Mouse (Mus musculus) left cerebral cortex, adult 2 months (tissue): ENCODE measurements at regions not wholly inside any gene's neighbourhood (a gene's known extent, or its start where the extent isn't known, plus 50 kb on each side); places are given as distances from the start of the nearest gene placed in this dataset.
A peak's percentile ranks its signal among the peaks of the same experiment; 100 is the strongest.

Source experiments
- DNase-seq, 2 experiments: peaks; one replicate each; pipeline ENCODE4 v3.0.0; 2021 to 2022; ENCODE audit warnings: low spot score in 2 of 2, mixed read lengths in 1 of 2; ENCODE audit errors: extremely low spot score in 1 of 2
- H3K27ac ChIP-seq: fragments of 200-600 bp; 2 replicates; pipeline ENCODE4 v1.8.1; 2022
- H3K4me3 ChIP-seq: fragments of 200-600 bp; 2 replicates; pipeline ENCODE4 v1.8.1; 2022
- CTCF ChIP-seq: fragments of 200-600 bp; IDR thresholded peaks from 2 replicates; pipeline ENCODE4 v1.8.1; 2022; ENCODE audit warnings: antibody characterized with exemption, mild to moderate bottlenecking, moderate library complexity
- intact Hi-C: fragments of 180-260 bp; cut with DNase I; formaldehyde crosslinking; loops from one replicate; pipeline ENCODE4 v1.15.1; 2025

DNA sequence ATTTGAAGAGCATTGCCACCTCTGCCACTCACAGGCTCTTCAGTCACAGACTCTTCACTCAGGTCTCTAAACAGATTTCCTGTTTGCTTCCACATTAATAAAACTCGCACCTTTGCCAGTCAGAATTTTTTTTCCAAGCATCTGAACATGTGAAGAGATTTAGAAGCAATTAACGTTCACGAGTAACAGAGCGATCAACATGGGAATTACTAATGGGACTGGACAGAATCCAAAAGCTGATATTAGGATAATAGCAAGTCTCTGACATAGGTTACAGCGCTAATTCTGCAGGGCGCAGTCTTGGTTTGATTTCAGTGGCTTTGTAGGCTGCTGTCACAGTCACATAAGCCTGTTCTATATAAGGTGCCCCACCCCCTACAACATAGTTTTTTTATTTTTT is 275.6 kb downstream of the Dhx15 start:
- TF ChIP-seq CTCF: no peak
- intact Hi-C loops: no loop called here

DNA sequence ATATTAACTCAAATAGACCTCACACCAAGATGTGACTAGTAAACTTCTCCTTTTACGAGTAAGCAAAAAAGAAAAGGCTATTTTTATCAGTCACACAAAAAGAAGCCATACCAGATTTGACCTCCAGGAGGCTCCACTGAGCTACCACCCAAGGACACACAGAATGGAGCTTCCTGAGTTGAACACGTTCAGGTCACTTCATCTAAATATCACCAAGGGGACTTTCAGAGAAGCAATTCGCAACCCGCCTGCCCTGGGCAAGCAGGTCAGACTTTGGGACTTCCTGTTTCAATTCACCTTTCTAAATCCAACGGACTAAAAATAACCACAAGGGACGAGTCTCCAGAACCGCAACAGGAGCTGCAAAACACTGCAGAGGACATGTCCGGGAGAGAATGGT is 281.5 kb downstream of the Dhx15 start:
- no peak overlapping the region for H3K27ac ChIP-seq
- no peak for DNase-seq
- intact Hi-C loops: no loop called here
- no peak overlapping the region for H3K4me3 ChIP-seq
- TF ChIP-seq CTCF: peak; percentile 45

More for the DNA sequence above, 275.6 kb downstream of the Dhx15 start:
- Histone ChIP-seq H3K4me3 (no peak overlapping the region), H3K27ac (no peak overlapping the region)
- DNase-seq: no peak

DNA sequence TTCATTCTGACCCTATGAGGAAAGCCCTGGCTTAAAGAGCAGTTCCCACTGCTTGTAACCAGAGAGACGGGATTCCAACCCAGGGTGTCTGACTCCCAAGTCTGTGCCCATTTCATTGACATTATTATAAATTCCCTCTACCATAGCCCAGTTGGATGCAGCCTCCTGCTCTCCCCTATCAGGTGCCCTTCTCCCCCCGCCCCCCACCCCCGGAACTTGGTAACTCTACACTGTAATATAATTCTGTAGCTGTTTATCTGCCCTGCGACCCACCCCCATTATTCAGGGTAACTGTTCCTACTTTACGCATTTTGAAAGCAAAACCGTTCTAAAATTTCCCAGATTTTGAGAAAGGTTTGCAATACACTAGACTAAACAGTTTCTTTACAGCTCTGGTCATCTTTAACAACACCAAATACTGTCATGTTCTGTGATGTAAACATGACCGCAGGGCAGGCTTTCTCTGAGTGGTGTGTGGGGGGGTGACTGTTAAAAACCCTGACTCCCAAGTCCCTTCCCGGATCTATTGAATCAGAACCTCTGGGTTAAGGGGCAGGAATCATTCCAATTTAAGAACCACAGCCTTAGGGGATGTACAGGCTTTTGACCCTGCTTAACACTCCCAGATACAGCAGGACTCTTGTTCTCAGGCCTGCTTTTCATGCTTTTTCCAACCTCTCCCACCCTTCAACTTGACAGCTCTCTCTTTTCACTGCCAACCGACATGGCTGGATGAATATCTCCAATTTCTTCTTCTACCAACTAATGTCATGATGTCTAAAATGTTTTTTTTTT is 283.8 kb downstream of the Dhx15 start:
- TF ChIP-seq CTCF: no peak
- no peak overlapping the region for H3K27ac ChIP-seq
- H3K4me3 ChIP-seq: no peak overlapping the region
- intact Hi-C loops: no loop called here
- DNase-seq: no peak

DNA sequence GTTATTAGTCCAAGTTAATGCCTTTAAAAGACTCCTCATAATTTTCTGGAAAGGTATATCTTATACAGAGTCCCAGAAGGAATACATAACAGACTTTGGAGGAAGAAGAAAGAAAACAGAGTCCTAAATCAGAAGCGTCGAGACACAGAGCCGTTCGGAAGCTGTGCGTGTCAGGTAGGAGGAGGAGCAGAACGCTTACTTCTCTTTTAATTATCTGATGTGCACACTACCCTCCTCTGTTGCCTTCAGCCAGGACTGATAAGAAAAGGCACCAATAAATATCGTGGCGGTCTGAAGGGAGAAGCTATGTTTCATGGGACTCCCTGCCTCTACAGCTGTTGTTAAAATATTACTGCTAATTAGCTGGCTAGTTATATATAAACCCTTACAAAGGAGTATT is 296.2 kb downstream of the Dhx15 start:
- H3K27ac ChIP-seq: no peak overlapping the region
- H3K4me3 ChIP-seq: no peak overlapping the region
- TF ChIP-seq CTCF: no peak
- intact Hi-C loops: no loop called here
- no peak for DNase-seq

DNA sequence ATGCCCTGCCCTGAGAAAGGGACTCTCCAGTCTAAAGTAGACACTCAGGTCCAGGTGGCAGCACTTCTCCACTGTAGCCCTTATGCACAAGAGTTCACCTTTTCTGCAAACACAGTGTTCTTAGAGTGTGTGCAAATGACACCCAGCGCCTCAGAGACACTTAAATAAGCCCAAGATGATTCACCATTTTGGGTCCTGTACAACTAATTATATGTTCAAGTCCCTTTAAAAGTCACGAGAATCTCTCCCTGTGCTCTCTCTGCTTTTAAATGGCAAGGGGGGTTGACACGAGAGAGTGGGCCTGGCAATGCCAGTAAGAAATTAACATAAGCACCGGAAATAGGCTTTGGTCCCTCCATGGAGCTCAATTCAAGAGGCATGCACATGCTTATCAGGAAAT is 299.0 kb downstream of the Dhx15 start:
- H3K27ac ChIP-seq: no peak overlapping the region
- intact Hi-C loops: no loop called here
- TF ChIP-seq CTCF: no peak
- no peak overlapping the region for H3K4me3 ChIP-seq
- no peak for DNase-seq

DNA sequence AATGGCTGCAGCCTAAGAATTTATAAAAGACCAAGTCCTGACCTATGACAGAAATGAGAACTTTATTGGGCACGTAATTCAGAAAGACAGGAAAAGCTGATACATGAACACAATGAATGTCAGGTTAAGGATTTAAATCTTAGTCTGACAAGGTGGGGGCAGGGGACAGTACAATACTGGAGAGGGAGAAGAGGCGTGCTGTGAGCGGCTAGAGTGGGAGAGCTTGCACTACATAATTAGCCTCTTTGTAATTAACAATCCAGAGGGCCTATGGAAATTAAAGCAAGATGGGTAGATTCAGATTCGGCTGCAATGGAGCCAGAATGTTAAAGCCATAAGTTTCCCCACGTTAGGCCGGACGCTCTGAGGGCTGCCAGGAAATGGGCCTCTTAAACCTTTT is 301.9 kb downstream of the Dhx15 start:
- Histone ChIP-seq H3K4me3 (no peak overlapping the region), H3K27ac (0 out of 2 replicates have a peak overlapping the region, but pooled peaks have one; percentile 19)
- TF ChIP-seq CTCF: no peak
- no peak for DNase-seq
- intact Hi-C loops: no loop called here

DNA sequence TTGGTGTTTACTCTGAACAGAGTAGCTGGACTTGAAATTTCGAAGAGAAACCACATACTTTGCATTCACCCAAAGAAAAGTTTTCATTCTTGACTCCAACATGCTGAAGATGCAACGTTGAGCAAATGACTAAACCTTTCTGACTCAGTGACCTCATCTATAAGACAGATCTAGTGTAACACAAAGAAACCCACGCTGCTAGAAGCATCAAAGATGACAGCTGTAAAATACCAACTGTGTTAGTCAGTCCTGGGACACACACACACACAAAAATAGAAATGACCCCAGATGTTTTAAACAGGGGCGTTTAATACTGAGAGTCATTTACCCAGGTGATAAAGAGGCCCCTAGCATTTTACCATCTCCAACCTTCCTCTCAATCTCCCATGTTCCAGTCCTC is 307.7 kb downstream of the Dhx15 start:
- intact Hi-C loops: no loop called here
- Histone ChIP-seq H3K4me3 (no peak overlapping the region), H3K27ac (no peak overlapping the region)
- no peak for TF ChIP-seq CTCF
- no peak for DNase-seq

DNA sequence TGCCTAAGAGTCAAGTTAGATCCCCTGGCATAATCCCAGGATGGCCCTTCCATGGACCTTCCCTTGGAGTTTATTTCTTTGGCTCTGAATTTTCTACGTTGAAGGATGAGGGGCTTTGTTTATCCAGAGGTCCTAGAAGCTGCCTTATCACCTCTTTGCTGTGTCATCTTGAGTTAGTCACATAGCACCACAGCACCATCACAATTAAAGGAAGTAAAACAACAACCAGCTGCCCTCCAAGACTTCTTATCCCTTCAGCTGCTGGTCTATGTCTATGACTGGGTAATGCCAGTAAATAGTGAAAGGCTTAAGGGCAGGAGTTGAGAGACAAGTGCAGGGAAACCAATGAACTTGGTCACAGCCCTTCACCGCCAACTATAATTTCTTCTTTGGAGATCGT is 308.1 kb downstream of the Dhx15 start:
- intact Hi-C loops: no loop called here

DNA sequence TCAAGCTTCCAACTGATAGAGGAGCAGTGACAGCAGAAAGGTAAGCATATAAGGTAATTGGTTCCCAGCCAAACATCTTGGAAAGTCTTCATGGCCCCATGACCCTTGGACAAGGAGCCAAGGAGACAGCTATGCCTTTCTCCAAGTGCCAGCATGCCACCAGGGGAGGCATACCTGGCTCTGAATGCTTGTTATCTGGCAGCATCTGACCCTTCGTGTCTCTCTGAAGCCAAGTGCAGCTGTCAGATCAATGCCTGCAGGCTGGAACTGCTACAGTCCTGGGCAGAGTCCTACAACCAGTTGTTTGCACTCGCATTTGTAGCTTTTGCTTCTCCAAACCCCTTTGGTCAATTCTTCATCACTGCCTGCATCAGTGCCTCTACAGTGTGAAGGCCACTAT is 309.3 kb upstream of the Ppargc1a start:
- TF ChIP-seq CTCF: no peak
- DNase-seq: no peak
- no peak overlapping the region for H3K27ac ChIP-seq
- no peak overlapping the region for H3K4me3 ChIP-seq
- intact Hi-C loops: no loop called here

More for the DNA sequence above, 308.1 kb downstream of the Dhx15 start:
- Histone ChIP-seq H3K27ac (no peak overlapping the region), H3K4me3 (no peak overlapping the region)
- DNase-seq: no peak
- TF ChIP-seq CTCF: no peak

DNA sequence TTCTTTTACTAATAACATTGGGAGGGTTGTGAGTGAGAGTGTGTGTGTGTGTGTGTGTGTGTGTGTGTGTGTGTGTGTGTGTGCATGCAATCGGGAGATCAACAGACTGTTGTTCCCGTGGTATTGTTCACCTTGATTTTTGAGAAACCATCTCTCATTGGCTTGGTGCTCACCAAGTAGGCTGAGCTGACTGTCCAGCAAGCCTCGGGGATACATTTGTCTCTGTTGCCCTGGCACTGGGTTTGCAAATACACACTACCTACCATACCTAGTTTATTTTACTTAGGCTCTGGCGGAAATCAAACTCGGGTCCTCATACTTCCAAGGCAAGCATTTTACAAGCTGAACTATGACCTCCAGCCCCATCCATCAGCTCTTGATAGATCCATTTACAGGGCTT is 306.0 kb upstream of the Ppargc1a start:
- intact Hi-C loops: no loop called here
- DNase-seq: no peak
- no peak for TF ChIP-seq CTCF
- Histone ChIP-seq H3K4me3 (no peak overlapping the region), H3K27ac (no peak overlapping the region)

DNA sequence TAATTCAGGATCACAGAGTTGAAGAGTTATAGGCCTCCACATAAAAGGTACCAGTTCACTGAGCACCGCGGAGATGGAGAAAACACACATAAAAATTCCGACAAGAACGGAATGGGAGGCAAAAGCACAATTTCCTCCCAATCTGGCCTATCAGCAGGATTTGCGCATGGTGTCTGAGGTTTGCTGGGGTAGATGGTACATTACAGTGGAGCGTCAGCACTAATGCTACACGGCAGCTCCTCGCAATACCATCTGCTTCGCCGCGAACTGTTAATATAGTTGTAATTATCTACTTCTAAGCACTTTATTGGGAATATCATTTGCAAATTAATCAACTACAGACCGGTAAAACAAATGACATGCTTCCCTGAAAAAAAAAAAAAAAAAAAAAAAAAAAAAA is 304.2 kb upstream of the Ppargc1a start:
- no peak overlapping the region for H3K4me3 ChIP-seq
- no peak for DNase-seq
- intact Hi-C loops: no loop called here
- TF ChIP-seq CTCF: no peak
- H3K27ac ChIP-seq: no peak overlapping the region

DNA sequence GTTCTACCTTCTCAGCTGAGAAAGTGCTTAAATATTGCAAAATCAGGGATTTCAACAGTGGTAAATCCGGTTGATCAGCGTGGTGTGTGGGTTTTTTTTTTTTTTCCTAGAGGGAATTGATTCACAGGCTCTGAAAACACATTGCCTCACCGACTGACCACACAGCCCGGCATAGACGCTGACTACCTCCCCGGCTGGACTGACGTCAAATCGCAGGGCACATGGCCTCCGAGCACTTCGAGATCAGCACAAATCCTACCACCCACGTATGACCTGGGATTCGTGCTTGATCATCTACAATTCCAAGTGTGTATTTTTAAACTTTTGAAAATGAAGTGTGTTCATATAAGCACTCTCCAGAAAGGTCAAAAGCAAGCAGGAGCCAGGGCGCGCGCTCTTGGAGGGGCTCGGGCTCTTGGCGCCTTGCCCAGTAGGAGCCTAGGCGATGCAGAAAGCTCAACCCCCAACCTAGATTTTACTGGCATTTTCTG is 300.7 kb upstream of the Ppargc1a start:
- intact Hi-C loops: no loop called here
- Histone ChIP-seq H3K27ac (no peak overlapping the region), H3K4me3 (no peak overlapping the region)
- no peak for DNase-seq
- TF ChIP-seq CTCF: no peak

DNA sequence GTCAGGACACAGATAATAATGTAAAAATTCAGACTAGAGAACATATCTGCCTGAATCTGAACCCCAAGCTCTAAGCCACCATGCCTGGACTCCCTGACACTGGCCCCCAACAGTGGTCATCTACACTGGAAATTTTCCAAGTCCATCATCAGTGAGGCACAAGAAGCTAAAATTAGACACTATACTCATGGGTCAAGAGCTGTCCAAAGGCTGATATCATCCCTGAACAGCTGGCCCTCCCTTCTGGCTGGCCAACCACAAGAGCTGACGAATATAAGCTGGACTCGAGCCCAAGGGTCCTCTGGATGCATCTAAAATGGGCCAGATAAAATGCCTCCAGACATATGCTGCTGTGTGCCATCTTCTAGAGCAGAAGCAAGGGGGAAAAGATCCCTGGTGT is 298.5 kb upstream of the Ppargc1a start:
- H3K4me3 ChIP-seq: no peak overlapping the region
- intact Hi-C loops: no loop called here
- H3K27ac ChIP-seq: no peak overlapping the region
- no peak for TF ChIP-seq CTCF
- DNase-seq: no peak
